Comparison of ENCODE assay signal across 12 mouse cellular contexts in the genomic region with DNA sequence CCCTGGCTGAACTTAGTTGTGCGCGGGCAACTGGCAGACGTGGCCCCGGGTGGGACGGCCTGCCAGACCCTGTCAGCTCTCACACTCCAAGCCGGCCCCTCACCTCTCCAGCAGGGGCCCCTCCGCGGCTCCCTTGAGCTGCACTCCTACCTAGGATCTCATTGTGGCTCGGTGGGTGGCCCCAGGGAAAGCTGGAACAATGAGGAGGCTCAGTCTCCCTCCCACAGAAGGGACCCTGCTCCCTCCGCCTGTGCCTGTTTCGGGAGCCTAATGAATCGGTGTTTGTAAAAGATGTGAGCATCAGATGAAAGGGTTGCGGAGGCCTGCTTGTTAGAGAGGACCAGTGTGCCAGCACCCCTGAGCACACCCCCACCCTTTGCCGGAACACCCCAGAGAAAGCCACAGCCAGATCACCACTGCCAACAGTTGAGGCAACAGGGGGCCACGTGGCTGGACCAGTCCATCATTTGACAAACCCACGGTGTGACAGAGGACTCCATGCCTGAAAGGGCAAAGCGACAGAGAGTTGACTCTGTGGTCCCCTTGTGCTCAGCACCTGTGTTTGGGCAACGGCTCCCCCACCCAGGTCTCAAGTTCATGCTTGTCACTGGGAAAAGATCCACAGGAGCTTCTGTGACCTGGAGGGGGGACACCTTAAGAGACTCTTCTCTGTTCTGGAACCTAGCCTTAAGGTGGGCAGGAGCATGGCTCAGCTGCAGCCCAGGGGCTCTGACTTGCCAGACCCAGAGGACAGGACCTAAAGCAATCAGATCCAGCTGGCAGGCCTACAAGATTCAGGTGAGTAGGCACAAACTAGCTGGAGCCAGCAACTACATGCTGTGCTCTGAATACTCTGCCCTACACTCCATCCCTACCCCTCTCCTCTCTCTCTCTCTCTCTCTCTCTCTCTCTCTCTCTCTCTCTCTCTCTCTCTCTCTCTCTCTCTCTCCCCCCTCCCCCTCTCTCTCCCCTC.
DNase-seq lines count a peak whose midpoint lies in the region; ATAC-seq and TF ChIP-seq lines count a peak whose summit lies in the region.
"Had no signal": no experiment of that assay in that cellular context is flagged by ENCODE, and none has a peak within 500 bp of the region (broad histone marks: within the 10 kb centered on the region; RNA-seq: fewer than 3 reads in every experiment).

No protein-coding gene starts in this region.

- TF ChIP-seq EP300 in stomach, postnatal 0 days (optimal IDR thresholded peaks at IDR 0.05), result no peak

- no peak overlapping the region for H3K9ac ChIP-seq in neural tube, embryonic 15.5 days (replicated peaks)
- H3K9ac ChIP-seq in forebrain, postnatal 0 days, result no peak overlapping the region
- peak overlapping the region; percentile 23; the same call in 1 of the 2 replicates for H3K9ac ChIP-seq in stomach, postnatal 0 days (ENCODE audit: low read length)
- H3K9ac ChIP-seq in intestine, postnatal 0 days (ENCODE audit: low read depth, low read length), result no peak overlapping the region

- peak; percentile 33 for DNase-seq in neural tube, embryonic 10.5 days (ENCODE audit: extremely low spot score, low spot score)
- no peak for DNase-seq in forebrain, postnatal 0 days
- DNase-seq in limb, embryonic 10.5 days (ENCODE audit: low spot score), result peak; percentile 51
- DNase-seq in stomach, postnatal 0 days (ENCODE audit: low spot score), result no peak
- DNase-seq in thymus, postnatal 36 days, result no peak
- DNase-seq: cerebellum, postnatal 14 days; gastrocnemius, postnatal 10 days; right cerebral cortex, postnatal 14 days had no signal

- 11% methylated on average over 18 of the region's 18 CpGs for WGBS in neural tube, embryonic 15.5 days
- WGBS in forebrain, postnatal 0 days, result 11% methylated on average over 18 of the region's 18 CpGs
- 7% methylated on average over 18 of the region's 18 CpGs for WGBS in limb, embryonic 10.5 days
- WGBS in stomach, postnatal 0 days, result 28% methylated on average over 18 of the region's 18 CpGs
- 47% methylated on average over 18 of the region's 18 CpGs for WGBS in intestine, postnatal 0 days

- H3K27ac ChIP-seq in neural tube, embryonic 15.5 days (replicated peaks), result no peak overlapping the region
- no peak overlapping the region for H3K27ac ChIP-seq in forebrain, postnatal 0 days (ENCODE audit: low read depth, low read length)
- H3K27ac ChIP-seq in limb, embryonic 10.5 days, result peak overlapping the region; percentile 79
- H3K27ac ChIP-seq in stomach, postnatal 0 days (replicated peaks), result no peak overlapping the region
- no peak overlapping the region for H3K27ac ChIP-seq in intestine, postnatal 0 days (ENCODE audit: low read depth, low read length)

- peaks cover 28% of the 10 kb centered on the region for H3K4me1 ChIP-seq in neural tube, embryonic 15.5 days
- no peaks in the 10 kb centered on the region for H3K4me1 ChIP-seq in forebrain, postnatal 0 days (ENCODE audit: insufficient read depth)
- H3K4me1 ChIP-seq in limb, embryonic 10.5 days, result peaks cover 49% of the 10 kb centered on the region
- H3K4me1 ChIP-seq in stomach, postnatal 0 days (replicated peaks; ENCODE audit: control insufficient read depth, insufficient read depth), result no peaks in the 10 kb centered on the region
- 0 out of 2 replicates have a peak, but pooled peaks cover 6% of the 10 kb centered on the region for H3K4me1 ChIP-seq in intestine, postnatal 0 days (replicated peaks; ENCODE audit: control insufficient read depth, insufficient read depth, low read length)

- H3K27me3 ChIP-seq in neural tube, embryonic 15.5 days (replicated peaks), result peaks cover 18% of the 10 kb centered on the region
- H3K27me3 ChIP-seq in forebrain, postnatal 0 days (ENCODE audit: insufficient read depth, low read length), result no peaks in the 10 kb centered on the region
- peaks cover 47% of the 10 kb centered on the region for H3K27me3 ChIP-seq in limb, embryonic 10.5 days (ENCODE audit: low read depth, poor library complexity, severe bottlenecking)
- H3K27me3 ChIP-seq in stomach, postnatal 0 days (ENCODE audit: control insufficient read depth, insufficient read depth, low read length), result no peaks in the 10 kb centered on the region
- no peaks in the 10 kb centered on the region for H3K27me3 ChIP-seq in intestine, postnatal 0 days (replicated peaks; ENCODE audit: control insufficient read depth, insufficient read depth, low read length)

- no peak for TF ChIP-seq CTCF in forebrain, postnatal 0 days (IDR thresholded peaks at IDR 0.05; ENCODE audit: low read depth)
- TF ChIP-seq CTCF in stomach, postnatal 0 days (IDR thresholded peaks at IDR 0.05; ENCODE audit: low read depth), result no peak
- TF ChIP-seq CTCF in intestine, postnatal 0 days (IDR thresholded peaks at IDR 0.05; ENCODE audit: low read depth), result no peak

- H3K4me2 ChIP-seq in neural tube, embryonic 15.5 days, result no peak overlapping the region
- H3K4me2 ChIP-seq in forebrain, postnatal 0 days (ENCODE audit: low read depth), result no peak overlapping the region
- no peak overlapping the region for H3K4me2 ChIP-seq in stomach, postnatal 0 days (replicated peaks; ENCODE audit: low read depth)
- H3K4me2 ChIP-seq in intestine, postnatal 0 days (replicated peaks; ENCODE audit: low read depth), result no peak overlapping the region

- no peak for ATAC-seq in neural tube, embryonic 15.5 days (ENCODE audit: low FRiP score)
- ATAC-seq in forebrain, postnatal 0 days, result peak; percentile 27
- ATAC-seq in stomach, postnatal 0 days (ENCODE audit: low FRiP score, low TSS enrichment), result no peak
- no peak for ATAC-seq in megakaryocyte, adult 5-6 weeks (ENCODE audit: poor library complexity, severe bottlenecking)
- ATAC-seq in intestine, postnatal 0 days, result no peak
- ATAC-seq: inflammation-experienced regulatory T-cells, adult 6 months had no signal

- no peak overlapping the region for H3K4me3 ChIP-seq in neural tube, embryonic 15.5 days (replicated peaks)
- H3K4me3 ChIP-seq in forebrain, postnatal 0 days (ENCODE audit: low read depth, low read length), result no peak overlapping the region
- peak overlapping the region; percentile 29 for H3K4me3 ChIP-seq in limb, embryonic 10.5 days
- H3K4me3 ChIP-seq in stomach, postnatal 0 days (ENCODE audit: low read depth, low read length), result no peak overlapping the region
- H3K4me3 ChIP-seq in intestine, postnatal 0 days (ENCODE audit: low read depth, low read length), result no peak overlapping the region

- no peaks in the 10 kb centered on the region for H3K36me3 ChIP-seq in neural tube, embryonic 15.5 days
- no peaks in the 10 kb centered on the region for H3K36me3 ChIP-seq in forebrain, postnatal 0 days (ENCODE audit: insufficient read depth)
- no peaks in the 10 kb centered on the region for H3K36me3 ChIP-seq in limb, embryonic 10.5 days
- H3K36me3 ChIP-seq in stomach, postnatal 0 days (ENCODE audit: control insufficient read depth, insufficient read depth, low read length), result no peaks in the 10 kb centered on the region
- H3K36me3 ChIP-seq in intestine, postnatal 0 days (ENCODE audit: control insufficient read depth, insufficient read depth), result no peaks in the 10 kb centered on the region

- no peaks in the 10 kb centered on the region for H3K9me3 ChIP-seq in neural tube, embryonic 15.5 days (replicated peaks)
- H3K9me3 ChIP-seq in forebrain, postnatal 0 days (ENCODE audit: low read length), result no peaks in the 10 kb centered on the region
- H3K9me3 ChIP-seq in limb, embryonic 10.5 days (replicated peaks), result no peaks in the 10 kb centered on the region
- no peaks in the 10 kb centered on the region for H3K9me3 ChIP-seq in stomach, postnatal 0 days (ENCODE audit: control insufficient read depth, low read length)
- no peaks in the 10 kb centered on the region for H3K9me3 ChIP-seq in intestine, postnatal 0 days (ENCODE audit: control insufficient read depth)

Comparison
In these comparisons a context has a peak if more than half of its experiments do, and no peak if none do; other contexts are left out.
1. DNase-seq: peak in neural tube, embryonic 10.5 days (single experiment) and limb, embryonic 10.5 days (single experiment); none in forebrain, postnatal 0 days (single experiment), stomach, postnatal 0 days (single experiment) and thymus, postnatal 36 days (0 of 2).